19 mouse cellular contexts compared by ENCODE assay signal in the genomic region with DNA sequence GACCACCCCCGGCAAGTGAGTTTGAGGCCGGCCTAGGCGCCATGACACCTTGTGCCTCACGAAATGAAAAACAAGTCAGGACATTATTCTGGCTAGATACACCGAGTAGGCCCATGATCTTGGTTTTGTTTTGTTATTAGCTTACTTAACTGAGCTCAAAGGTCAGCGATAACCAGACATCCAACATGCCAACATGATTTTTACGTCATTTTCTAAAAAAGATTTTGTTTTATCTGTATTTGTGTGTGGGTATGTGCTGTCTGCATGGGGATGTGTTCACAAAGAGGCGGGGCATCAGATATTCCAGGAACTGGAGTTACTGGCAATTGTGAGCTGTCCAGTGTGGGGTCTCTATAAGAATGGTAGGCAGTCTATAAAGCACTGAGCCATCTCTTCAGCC. TPM values are rescaled to one million over a fixed set of nuclear protein-coding genes. Genes with fewer than 3 reads are reported as not detected.
"Had no signal": no experiment of that assay in that cellular context is flagged by ENCODE, and none has a peak within 500 bp of the region (broad histone marks: within the 10 kb centered on the region; RNA-seq: fewer than 3 reads in every experiment).

No protein-coding gene starts in this region.

- H3K4me2 ChIP-seq: neural tube, embryonic 13.5 days; neural tube, embryonic 15.5 days; stomach, embryonic 15.5 days had no signal

- H3K36me3 ChIP-seq: neural tube, embryonic 13.5 days; neural tube, embryonic 15.5 days; stomach, embryonic 15.5 days had no signal

- H3K27ac ChIP-seq: neural tube, embryonic 13.5 days; neural tube, embryonic 15.5 days; stomach, embryonic 15.5 days; stomach, postnatal 0 days had no signal

- H3K4me3 ChIP-seq: neural tube, embryonic 13.5 days; neural tube, embryonic 15.5 days; stomach, embryonic 15.5 days had no signal

- DNase-seq: retina, postnatal 1 day; right cerebral cortex, adult 18-20 months; right cerebral cortex, postnatal 14 days; right cerebral cortex, postnatal 25 days; right cerebral cortex, postnatal 4 days; spleen, adult 18-20 months; thymus, adult 18-20 months; thymus, adult 2 months; thymus, postnatal 14 days; thymus, postnatal 25 days; thymus, postnatal 36 days; thymus, postnatal 4 days had no signal

- H3K9me3 ChIP-seq: neural tube, embryonic 13.5 days; neural tube, embryonic 15.5 days; stomach, embryonic 15.5 days had no signal

- H3K27me3 ChIP-seq: neural tube, embryonic 13.5 days; neural tube, embryonic 15.5 days; stomach, embryonic 15.5 days had no signal

- H3K9ac ChIP-seq: neural tube, embryonic 13.5 days; neural tube, embryonic 15.5 days; stomach, embryonic 15.5 days had no signal

- H3K4me1 ChIP-seq: neural tube, embryonic 13.5 days; neural tube, embryonic 15.5 days; stomach, embryonic 15.5 days had no signal

RNA-seq across cellular contexts. Expression of gene Cpn1, which starts 14.2 kb away (rescaled TPM):
- total RNA-seq: neutrophil, adult 5-6 weeks had no signal

RNA-seq across cellular contexts. Expression of gene Cyp2c23, which starts 56.9 kb away (rescaled TPM):
- total RNA-seq: neutrophil, adult 5-6 weeks had no signal
- polyA plus RNA-seq: neural tube, embryonic 13.5 days; neural tube, embryonic 14.5 days; neural tube, embryonic 15.5 days; spleen, adult 2 months; thymus, adult 2 months had no signal
